Mouse (Mus musculus) heart, postnatal 4 days (tissue): ENCODE results near the gene Ctcfl. TPM values are rescaled to one million over a fixed set of nuclear protein-coding genes. Genes with fewer than 3 reads are reported as not detected.
"Not testable (repeated sequence)": the region's sequence is repeated elsewhere in the genome, so short reads cannot be mapped to it uniquely, and the experiment has no call there.

Source experiments
- DNase-seq: peaks from one replicate; pipeline ENCODE4 v3.0.0; 2021
- total RNA-seq, 2 experiments: library from RNA; stranded (reverse); gene quantifications; 2 replicates each; pipeline ENCODE4 v1.2.3; 2021

Ctcfl gene
- total RNA-seq, 2 experiments from 2014 or later: 0.14 TPM

DNA sequence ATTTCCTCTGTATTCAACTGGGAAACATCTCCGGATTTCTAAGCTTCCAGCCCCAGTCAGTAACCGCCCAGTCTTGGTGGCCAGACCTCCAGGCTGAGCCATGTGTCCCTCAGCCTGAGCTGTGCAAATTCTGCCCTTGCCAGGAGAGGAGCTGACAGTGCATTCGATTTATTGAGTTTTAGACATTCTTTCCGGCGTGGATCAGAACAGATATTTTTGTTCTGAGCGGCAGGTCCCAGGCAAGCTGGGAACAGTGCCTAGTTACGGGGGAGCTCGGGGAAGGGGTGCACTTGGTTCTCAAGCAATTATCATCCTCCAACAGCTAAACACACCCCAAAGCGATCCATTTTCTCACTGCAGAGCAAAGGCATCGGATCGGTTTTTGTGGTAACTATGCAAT, 24.3 kb upstream of the Ctcfl start:
- no peak for DNase-seq

DNA sequence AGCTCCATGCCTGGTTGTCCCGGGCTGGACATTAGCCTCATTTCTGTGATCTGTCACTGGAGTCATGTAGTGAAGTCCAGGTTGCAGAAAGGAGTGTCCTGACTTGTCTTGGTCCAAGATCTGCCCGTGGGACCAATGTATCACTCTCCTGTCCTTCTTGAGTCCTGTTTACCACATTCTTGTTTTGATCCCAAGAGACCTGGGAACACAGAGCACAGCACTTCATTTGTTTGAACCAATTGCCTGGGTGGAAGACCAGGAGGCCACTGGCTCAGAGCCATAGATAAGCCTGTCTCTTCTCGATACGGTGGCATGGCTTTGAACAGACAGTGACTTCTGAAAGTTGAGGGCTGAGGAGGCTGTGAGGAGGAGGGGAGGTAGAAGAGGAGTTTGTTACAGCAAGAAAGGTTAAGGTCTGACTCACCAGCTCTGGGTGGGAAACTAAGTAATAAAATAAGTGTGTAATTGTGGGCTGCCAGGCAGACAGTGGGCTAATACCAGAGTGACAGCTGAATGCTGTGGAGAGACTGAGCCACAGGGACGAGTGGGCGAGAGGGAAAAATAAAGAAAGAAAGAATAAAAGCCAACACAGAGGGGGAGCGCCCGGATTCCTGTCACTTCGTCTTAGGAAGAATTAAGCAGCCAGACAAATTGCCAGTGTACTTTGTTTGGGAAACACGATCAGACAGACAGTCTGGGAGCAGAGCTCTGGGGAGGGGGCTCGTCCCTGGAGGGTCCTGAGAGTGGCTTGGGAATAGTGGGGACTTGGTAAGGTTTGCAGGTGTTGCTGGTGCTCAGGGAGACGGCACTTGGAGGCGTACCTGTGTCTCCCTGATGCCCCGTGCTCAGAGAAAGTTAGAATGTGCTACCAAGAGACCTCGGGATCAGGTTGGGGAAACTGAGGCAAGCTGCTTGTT, 19.3 kb upstream of the Ctcfl start:
- no peak for DNase-seq

DNA sequence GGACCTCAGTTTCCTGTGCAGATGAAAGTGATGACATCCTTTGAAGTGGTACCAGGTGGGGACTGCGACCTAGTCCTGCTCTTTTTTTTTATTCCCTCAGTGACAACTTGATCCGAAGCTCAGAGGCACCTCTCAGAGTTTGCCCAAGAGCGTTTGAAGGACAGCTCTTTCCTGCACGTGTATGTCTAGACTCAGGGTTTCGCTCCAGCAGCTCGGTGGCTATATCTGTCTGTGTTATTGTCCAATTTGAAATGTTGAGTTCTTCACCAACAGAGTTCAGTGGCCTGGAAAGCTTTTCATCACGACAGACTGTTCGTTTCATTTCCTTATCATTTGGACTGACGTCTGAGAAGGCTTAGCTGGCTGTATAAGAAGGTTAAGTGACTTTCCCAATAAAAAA, 15.4 kb upstream of the Ctcfl start:
- DNase-seq: no peak

DNA sequence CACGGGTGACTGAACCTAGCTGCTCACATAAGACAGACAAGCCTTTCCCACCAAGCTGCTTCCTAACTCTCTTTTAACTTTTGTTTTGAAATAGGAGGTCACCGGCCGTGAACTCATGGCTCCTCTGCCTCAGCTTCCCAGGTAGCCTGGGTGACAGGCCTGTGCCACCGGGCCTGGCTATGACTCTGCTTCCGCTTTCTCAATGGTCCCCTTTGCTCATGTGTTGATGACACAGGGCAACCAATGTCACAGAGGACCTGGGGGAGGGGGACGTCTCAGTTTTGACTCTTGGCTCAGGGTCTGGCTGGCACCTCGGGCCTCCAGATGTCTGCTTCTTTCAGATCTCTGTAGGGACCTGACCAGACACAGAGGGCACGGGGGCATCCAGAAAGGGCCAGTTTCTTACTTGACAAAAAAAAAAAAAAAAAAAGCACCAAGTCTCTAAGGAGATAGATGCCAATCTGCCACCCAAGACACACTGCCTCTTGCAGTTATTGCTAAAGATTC, 13.5 kb upstream of the Ctcfl start:
- no peak for DNase-seq

DNA sequence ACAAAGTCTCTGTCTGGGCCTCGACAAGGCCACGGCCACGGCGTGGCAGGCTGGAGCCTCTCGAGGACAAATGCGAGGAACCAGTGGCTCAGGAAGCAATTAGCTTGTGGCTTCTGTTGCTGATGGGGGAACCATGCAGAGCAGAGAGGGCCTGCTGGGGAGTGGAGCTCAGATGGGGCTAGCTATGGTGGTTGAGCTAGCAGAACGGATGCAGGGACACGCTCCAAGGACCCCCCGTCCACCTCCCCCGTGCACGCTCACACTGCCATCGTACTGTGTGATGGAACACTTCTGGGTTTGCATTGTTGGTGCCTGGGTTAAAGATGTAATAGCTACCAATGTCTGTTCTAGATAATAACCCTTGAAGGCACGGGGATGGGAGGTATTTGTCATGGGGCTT, 12.9 kb upstream of the Ctcfl start:
- no peak for DNase-seq

DNA sequence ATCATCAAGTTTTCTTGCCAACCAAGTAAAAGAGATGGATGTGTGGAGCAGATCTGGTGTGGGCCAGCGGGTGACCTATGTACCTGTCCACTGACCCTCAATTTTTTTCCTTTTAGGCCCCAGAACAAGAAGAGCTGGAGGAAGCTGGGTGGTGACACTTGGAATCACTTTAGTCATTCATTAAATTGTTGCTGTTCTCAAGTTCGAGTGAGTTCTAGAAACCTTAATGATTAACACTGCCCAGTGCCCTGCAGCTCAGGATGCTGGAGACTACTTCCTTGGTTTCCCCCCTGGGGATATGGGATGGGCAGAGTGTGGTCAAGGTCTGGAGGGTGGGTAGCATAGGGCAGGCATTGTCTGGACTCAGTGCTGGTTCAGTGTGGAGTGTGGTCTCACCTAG, 9.8 kb upstream of the Ctcfl start:
- DNase-seq: no peak

DNA sequence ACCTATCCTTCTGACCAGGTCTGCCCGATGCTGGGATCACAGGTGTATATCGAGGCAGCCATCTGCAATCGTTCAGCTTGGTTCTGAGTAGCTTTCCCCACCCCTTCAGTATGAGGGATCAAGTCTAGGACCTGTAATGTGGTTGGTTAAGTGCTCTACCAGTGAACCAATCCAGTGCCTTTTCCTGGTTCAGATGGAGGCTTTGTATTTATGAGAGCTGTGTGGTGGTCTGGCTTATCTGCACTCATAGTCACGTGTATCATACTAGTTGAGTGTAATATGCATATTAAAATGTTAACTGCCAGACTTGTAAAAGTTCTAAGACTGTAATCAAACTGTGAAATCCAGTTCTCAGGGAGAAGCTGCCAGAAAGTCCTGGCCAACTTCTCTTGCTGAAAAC, 7.1 kb upstream of the Ctcfl start:
- no peak for DNase-seq

DNA sequence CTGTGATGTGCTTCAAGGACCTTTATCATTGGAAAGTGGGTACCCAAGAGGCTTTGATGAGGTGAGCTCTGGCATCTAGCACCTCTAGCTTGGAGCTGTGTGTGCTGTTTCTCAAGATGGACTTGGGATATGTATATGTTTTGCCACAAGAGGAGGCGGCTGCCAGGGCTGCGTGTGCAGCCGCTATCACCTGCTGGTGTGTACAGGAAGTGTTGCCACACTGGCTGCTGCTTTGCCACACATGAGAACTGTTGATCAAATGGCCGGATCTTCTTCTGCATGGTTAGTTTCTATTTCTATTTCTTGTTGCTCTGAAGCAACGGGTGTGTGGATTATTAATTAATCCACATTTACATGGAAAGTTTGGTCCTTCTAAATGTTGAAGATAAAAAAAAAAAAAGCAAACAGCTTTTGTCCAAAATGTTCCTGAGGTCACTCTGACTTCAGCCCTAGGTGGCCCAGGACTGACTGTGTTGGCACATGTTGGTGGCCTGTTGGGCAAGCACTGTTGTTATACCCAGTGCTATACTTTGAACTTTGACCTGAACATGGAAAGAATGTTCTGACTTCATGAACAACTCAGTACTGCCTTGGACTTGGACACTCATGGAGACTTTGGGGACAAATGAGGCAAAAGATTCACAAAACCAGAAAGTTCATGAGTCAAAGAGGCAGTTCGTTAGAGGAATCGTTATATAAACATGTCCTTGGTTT, 4.9 kb upstream of the Ctcfl start:
- no peak for DNase-seq

DNA sequence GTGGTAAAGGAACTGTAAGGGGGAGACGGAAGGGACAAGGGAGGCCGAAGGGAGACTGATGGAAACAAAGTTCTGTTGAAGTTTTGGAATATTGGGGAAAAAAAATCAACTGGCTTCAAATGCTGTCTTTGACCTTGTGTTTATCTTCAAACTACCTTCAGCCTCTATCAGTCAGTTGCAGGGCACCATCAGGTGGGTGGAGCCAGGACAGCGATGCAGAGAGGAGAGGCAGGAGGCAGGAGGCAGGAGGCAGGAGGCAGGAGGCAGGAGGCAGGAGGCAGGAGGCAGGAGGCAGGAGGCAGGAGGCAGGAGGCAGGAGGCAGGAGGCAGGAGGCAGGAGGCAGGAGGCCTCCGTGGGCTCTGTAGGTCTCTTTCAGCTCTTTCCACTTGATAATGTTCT, 792 bp upstream of the Ctcfl start:
- not testable (repeated sequence) for DNase-seq

DNA sequence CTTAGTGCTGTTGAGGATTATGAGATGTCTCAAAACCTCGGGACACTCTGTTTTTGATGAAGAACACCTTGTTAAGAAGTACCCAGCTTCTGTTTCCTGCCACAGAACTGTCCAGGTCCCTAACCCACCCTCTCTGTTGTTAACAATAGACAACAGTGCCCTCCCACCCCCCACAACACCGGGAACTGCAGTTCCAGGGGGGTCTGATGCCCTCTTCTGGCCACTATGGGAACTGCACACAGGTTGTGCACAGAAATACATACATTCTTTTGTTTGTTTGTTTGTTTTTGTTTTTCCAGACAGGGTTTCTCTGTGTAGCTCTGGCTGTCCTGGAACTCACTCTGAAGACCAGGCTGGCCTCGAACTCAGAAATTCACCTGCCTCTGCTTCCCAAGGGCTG, 5.5 kb downstream of the Ctcfl start:
- not testable (repeated sequence) for DNase-seq

DNA sequence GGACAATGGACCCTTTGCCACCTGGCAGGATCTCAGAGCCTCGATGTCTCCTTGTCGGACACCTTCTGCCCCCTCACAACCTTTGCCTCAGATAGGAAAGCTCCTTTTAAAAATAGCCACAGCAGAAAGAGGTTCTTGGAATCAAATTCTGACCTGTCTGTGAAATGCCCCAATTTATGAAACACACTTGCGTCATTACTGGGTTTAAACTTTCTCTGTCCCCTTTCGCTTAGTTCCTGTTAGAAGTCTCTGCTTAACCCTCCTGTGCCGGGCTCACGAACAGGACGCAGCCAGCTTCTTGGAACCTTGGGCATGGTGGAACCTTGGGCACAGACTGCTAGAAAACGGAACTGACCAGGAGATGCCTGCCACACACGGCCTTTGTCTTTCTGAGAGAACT, 8.8 kb downstream of the Ctcfl start:
- no peak for DNase-seq

DNA sequence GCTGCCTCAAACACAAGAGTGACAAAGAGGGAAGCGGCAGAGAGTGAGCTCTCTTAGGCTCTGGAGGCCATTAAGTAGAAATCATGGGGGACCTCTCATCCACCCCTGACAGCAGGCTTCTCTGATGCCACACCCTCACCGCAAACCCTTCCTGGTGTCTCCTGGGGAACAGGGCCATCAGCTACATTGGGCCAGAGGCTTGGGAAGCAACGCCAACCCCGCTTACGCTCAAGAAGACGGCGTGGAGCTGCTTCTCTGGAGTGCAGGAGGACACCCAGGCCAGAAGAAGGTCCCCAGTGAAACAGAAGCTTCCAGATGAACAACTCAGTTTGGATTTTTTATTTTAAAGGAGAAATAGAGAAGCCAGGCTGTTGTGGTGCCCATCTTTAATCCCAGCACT, 9.8 kb downstream of the Ctcfl start:
- DNase-seq: no peak

DNA sequence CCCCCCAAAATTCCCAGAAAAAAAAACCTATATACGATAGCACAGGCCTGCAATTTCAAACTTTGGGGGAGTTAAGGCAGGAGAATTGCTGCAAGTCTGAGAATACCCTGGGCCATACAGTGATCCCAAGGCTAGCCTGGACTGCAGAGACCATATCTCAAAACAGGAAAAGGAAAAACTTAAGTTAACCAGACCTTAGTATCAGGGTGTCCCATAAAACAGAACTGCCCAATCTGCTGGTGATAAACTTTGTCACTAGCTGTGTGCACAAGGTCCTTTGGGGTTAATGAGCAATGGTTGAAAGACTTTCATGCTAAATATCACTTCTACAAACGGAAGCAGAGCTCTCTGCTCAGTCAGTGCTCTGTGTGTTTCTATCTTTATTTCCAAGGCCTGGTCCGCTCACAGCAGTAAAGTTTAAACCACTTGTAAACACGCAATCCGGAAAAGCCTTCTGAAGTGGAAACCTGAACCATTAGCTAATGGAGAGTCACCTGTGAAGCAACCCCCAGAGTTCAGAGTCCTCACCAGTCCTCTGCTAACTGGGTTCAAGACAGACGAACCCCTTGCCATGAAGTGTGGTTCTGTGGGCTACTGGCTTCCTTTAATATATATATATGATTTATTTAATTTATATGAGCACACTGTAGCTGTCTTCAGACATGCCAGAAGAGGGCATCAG, 10.7 kb downstream of the Ctcfl start:
- DNase-seq: no peak

DNA sequence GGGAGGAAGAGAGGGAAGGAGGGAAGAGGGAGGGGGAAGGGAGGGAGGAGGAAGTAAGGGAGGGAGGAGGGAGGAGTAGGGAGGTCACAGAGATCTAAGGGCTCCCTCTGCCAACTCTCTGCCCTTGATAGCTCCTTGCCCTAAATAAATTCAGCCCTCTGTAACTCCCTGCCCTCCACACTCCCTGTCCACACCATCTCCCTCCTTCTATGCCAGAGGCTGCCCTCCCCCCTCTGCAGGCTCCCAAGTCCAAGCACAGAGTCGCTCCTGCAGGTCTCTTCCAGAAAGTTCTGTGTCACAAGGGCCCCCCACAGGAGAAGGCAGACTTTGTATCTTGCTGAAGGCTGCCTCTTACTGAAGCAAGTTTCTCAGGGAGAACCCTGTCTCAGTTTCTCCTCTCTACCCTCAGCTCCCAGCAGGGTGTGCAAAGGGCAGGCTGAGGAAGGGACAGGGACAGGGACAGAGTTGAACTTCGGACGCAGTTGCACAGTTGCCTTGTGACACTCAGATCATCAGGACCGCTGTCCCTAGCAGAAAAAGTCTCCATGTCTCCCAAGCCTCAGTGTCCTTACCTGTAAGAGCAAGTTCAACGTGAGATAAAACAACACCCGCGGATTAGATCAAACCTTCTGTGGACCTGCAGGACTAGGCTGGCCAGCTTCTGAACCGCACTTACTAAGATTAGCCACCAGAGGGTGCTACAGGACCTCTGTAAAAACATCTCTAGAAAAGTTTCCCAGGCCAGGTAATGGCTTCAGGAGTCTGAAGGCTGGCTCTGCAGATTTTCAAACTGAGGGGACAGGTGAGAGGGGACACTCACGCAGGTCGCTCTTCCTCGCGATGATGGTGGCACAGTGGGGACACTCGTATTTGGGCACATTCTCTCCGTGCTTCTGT, 12.2 kb downstream of the Ctcfl start:
- peak; percentile 75 for DNase-seq

DNA sequence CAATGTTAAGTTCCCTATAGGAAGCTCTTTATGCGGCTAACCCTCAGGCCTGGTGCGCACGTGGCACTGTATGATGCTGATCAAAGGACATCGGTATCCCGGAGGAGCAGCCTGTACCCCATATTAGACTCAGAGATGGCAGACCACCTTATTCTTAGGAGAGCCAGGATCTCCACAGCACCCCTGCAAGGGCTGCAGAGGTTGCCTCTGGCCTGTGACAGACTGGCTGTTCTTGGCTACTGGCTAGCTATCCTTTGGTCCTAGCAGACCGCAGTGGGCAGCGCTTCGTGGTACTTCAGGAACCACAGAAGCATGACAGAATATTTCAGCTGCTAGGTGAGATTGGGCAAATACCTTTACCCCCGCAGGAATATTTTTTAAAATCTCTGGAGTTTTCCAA, 12.9 kb downstream of the Ctcfl start:
- no peak for DNase-seq

DNA sequence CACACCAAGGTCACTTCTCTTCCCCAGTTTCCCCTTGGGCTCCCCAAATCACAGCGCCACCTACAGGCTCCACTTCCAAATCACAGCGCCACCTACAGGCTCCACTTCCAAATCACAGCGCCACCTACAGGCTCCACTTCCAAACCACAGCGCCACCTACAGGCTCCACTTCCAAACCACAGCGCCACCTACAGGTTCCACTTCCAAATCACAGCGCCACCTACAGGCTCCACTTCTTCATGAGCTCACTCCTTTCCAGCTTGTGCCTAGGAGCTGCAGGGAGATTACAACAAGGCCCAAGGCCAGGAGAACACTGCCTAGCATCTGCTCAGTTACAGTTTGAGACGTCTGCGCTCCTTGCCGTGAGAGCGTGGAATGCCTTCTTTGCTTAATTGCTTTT, 22.0 kb downstream of the Ctcfl start:
- DNase-seq: peak; percentile 62

DNA sequence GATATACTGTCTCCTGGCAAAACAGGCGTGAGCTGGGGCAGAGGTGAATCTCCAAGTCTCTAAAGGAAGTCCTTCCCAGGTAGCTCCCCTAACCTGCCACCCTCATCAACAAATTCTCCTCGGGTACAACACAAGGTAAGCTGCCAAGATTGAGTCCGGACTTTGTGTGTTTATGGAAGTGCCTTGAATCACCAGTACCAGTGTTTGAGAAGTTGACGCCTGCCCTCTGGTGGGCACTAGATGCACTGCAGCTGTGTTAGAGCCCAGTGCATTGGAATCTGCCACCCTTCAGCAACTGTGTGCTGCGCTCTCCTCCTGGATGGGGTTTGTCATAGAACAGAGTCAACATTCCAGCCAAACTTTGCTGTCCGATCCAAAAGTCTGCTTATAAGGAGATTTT, 29.9 kb downstream of the Ctcfl start:
- DNase-seq: peak; percentile 91

DNA sequence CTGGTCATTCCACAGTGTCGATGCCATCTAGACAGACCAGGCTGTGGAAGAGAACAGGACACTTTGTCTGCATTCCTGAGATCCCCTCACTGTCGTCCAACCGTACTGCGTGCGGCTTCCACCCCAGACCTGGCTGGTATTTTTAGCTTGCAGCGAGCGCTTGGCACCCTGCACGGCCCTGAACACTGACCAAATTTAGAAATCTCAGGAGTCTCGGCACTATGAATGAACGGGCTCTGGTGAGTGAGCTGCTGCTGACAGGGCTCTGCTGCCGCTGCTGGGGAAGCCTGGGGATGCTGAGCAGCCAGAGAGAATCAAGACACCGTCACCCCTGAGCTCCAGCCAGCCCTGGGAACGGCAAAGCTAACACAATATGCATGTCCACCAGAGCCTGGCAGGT, 31.9 kb downstream of the Ctcfl start:
- peak; percentile 83 for DNase-seq

DNA sequence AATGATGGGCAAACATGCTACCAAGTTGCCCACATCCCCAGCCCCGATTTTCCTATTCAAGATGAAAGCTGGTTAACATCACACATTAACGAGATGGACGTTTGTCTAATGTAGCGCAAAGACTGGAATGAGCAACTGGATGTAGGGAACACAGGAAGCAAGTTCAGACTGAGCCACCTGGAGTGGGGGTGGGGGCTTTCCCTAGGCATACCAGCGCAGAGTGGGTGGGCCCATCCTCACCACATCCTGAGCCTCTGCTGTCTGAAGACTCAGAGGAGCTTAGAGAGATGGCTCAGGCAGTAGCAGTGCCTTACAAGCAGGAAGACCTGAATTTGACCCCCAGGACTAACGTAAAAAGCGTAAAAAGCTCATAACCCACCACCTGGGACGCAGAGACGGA, 33.6 kb downstream of the Ctcfl start:
- DNase-seq: no peak

DNA sequence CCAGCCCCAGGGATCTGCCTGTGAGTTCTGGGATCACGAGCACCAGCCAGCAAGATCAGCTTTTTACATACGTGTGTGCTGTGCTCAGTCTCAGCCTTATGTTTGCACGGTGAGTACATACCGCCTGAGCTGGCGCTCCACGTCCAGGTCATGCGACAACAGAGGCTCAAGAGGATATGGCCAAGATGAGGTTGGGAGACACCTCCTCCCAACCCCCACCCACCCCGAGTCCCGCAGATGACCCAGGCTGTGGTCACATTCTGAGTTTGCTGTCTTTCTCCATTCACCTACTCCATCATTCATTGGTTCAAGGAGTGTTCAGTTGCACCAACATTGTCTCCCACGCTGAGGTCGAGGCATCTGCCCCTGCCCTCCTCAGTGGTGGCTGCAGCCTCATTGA, 34.5 kb downstream of the Ctcfl start:
- DNase-seq: no peak

DNA sequence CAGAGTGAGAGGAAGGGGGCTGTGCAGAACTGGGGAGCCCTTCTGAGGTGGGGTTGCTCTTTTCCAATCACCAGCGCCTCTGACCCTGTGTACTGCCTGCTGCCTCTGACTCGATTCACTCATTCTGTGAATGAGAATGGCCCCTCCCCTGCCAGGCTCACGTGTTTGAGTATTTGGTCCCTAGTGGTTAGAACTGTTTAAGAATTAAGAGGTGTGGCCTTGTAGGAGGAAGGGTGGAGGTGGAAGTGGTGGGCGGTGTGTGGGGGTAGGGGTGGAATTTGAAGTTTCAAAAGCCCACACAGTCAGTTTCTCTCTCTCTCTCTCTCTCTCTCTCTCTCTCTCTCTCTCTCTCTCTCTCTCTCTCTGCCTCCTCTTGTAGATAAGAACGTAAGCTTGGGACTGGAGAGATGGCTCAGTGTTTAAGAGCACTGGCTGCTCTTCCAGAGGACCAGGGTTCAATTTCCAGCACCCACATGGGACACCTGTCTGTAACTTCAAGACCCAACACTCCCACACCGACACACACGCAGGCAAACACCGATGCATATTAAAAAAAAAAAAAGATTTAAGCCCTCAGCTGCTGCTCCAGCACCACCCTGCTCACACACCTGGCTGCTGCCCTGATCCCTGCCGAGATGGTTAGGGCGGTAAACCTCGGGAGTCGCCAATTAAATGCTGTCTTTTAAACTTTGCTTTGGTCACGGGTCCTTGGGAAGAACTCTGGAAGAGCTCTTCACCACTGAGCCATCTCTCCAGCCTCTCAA, 35.4 kb downstream of the Ctcfl start:
- DNase-seq: peak; percentile 50
